Mouse (Mus musculus): ENCODE results near the gene Ttbk1. TPM values are rescaled to one million over a fixed set of nuclear protein-coding genes. Genes with fewer than 3 reads are reported as not detected.

The Ttbk1 gene
- total RNA-seq, 2 experiments from 2014 or later = not detected

- no peak for ATAC-seq (ENCODE audit: poor library complexity, severe bottlenecking)
Observed at GRCm38 (mm10) chr17:46426496-46426895, 61.0 kb downstream of the Ttbk1 start.

GRCm38 (mm10) chr17:46419717-46420116, 67.8 kb downstream of the Ttbk1 start:
- no peak for ATAC-seq (ENCODE audit: poor library complexity, severe bottlenecking)

GRCm38 (mm10) chr17:46418628-46419027, 68.8 kb downstream of the Ttbk1 start:
- ATAC-seq (ENCODE audit: poor library complexity, severe bottlenecking) = no peak

- ATAC-seq (ENCODE audit: poor library complexity, severe bottlenecking) = no peak
Observed at GRCm38 (mm10) chr17:46408478-46408877, 79.0 kb downstream of the Ttbk1 start.

- no peak for ATAC-seq (ENCODE audit: poor library complexity, severe bottlenecking)
Observed at GRCm38 (mm10) chr17:46394631-46395030, 92.8 kb downstream of the Ttbk1 start.

- no peak for ATAC-seq (ENCODE audit: poor library complexity, severe bottlenecking)
Observed at GRCm38 (mm10) chr17:46393012-46393411, 94.5 kb downstream of the Ttbk1 start.

Other genes starting within 250 kb of the Ttbk1 start
- 22.5 and 27.8 TPM in 2 replicates for gene Polr1c, start 239.6 kb downstream of the Ttbk1 start, total RNA-seq (2015)
- 21.4 and 22.4 TPM in 2 replicates for gene Polr1c, start 239.6 kb downstream of the Ttbk1 start, total RNA-seq (2017)
- 53.9 and 55.1 TPM in 2 replicates for gene Yipf3, start 239.6 kb downstream of the Ttbk1 start, total RNA-seq (2015)
- gene Yipf3, start 239.6 kb downstream of the Ttbk1 start, total RNA-seq (2017) = 30.1 and 35.8 TPM in 2 replicates
- 0.34 and 1.2 TPM in 2 replicates for gene Lrrc73, start 234.1 kb downstream of the Ttbk1 start, total RNA-seq (2015)
- gene Lrrc73, start 234.1 kb downstream of the Ttbk1 start, total RNA-seq (2017) = 0.33 TPM in 1 of 2 replicates, not detected in the other
- 5.4 and 9.9 TPM in 2 replicates for gene Tjap1, start 204.6 kb downstream of the Ttbk1 start, total RNA-seq (2015)
- 9.8 and 15.7 TPM in 2 replicates for gene Tjap1, start 204.6 kb downstream of the Ttbk1 start, total RNA-seq (2017)
- gene Dlk2, start 190.3 kb downstream of the Ttbk1 start, total RNA-seq (2015) = not detected in 2 replicates
- not detected in 2 replicates for gene Dlk2, start 190.3 kb downstream of the Ttbk1 start, total RNA-seq (2017)
- 0.87 and 1.8 TPM in 2 replicates for gene Abcc10, start 159.3 kb downstream of the Ttbk1 start, total RNA-seq (2015)
- 2.2 and 5.4 TPM in 2 replicates for gene Abcc10, start 159.3 kb downstream of the Ttbk1 start, total RNA-seq (2017)
- 3.9 and 10.4 TPM in 2 replicates for gene Zfp318, start 103.9 kb downstream of the Ttbk1 start, total RNA-seq (2015)
- 5.2 and 8.3 TPM in 2 replicates for gene Zfp318, start 103.9 kb downstream of the Ttbk1 start, total RNA-seq (2017)
- not detected in 2 replicates for gene Crip3, start 58.7 kb downstream of the Ttbk1 start, total RNA-seq (2015)
- gene Crip3, start 58.7 kb downstream of the Ttbk1 start, total RNA-seq (2017) = not detected in 2 replicates
- gene Slc22a7, start 49.2 kb downstream of the Ttbk1 start, total RNA-seq (2015) = not detected in 2 replicates
- not detected in 2 replicates for gene Slc22a7, start 49.2 kb downstream of the Ttbk1 start, total RNA-seq (2017)
- gene Dnph1, start 9.0 kb upstream of the Ttbk1 start, total RNA-seq (2015) = 10.1 and 10.4 TPM in 2 replicates
- 4.3 and 5.9 TPM in 2 replicates for gene Dnph1, start 9.0 kb upstream of the Ttbk1 start, total RNA-seq (2017)
- 2.7 and 4.3 TPM in 2 replicates for gene Cul9, start 58.7 kb upstream of the Ttbk1 start, total RNA-seq (2015)
- gene Cul9, start 58.7 kb upstream of the Ttbk1 start, total RNA-seq (2017) = 1.7 and 4.4 TPM in 2 replicates
- gene Srf, start 68.5 kb upstream of the Ttbk1 start, total RNA-seq (2015) = 28.5 and 34.0 TPM in 2 replicates
- 23.7 and 36.3 TPM in 2 replicates for gene Srf, start 68.5 kb upstream of the Ttbk1 start, total RNA-seq (2017)
- gene Ptk7, start 141.8 kb upstream of the Ttbk1 start, total RNA-seq (2015) = not detected in 2 replicates
- gene Ptk7, start 141.8 kb upstream of the Ttbk1 start, total RNA-seq (2017) = 0.07 and 0.16 TPM in 2 replicates
- 3.5 and 4.9 TPM in 2 replicates for gene Klc4, start 158.3 kb upstream of the Ttbk1 start, total RNA-seq (2015)
- gene Klc4, start 158.3 kb upstream of the Ttbk1 start, total RNA-seq (2017) = 13.1 and 15.0 TPM in 2 replicates
- gene Mrpl2, start 158.6 kb upstream of the Ttbk1 start, total RNA-seq (2015) = 46.2 and 67.5 TPM in 2 replicates
- 42.7 and 53.9 TPM in 2 replicates for gene Mrpl2, start 158.6 kb upstream of the Ttbk1 start, total RNA-seq (2017)
- gene Cul7, start 162.7 kb upstream of the Ttbk1 start, total RNA-seq (2015) = 1.7 and 1.9 TPM in 2 replicates
- 1.9 and 2.4 TPM in 2 replicates for gene Cul7, start 162.7 kb upstream of the Ttbk1 start, total RNA-seq (2017)
- gene Rrp36, start 186.7 kb upstream of the Ttbk1 start, total RNA-seq (2015) = 9.6 and 10.6 TPM in 2 replicates
- gene Rrp36, start 186.7 kb upstream of the Ttbk1 start, total RNA-seq (2017) = 62.2 and 75.0 TPM in 2 replicates
- gene Mea1, start 191.1 kb upstream of the Ttbk1 start, total RNA-seq (2015) = 43.5 and 57.6 TPM in 2 replicates
- gene Mea1, start 191.1 kb upstream of the Ttbk1 start, total RNA-seq (2017) = 68.3 and 81.4 TPM in 2 replicates
- 27.0 and 32.0 TPM in 2 replicates for gene Klhdc3, start 193.2 kb upstream of the Ttbk1 start, total RNA-seq (2015)
- 14.7 and 16.6 TPM in 2 replicates for gene Klhdc3, start 193.2 kb upstream of the Ttbk1 start, total RNA-seq (2017)
- gene Ppp2r5d, start 217.4 kb upstream of the Ttbk1 start, total RNA-seq (2015) = 22.8 and 24.4 TPM in 2 replicates
- 48.9 and 49.7 TPM in 2 replicates for gene Ppp2r5d, start 217.4 kb upstream of the Ttbk1 start, total RNA-seq (2017)
- 7.6 and 8.1 TPM in 2 replicates for gene Pex6, start 223.8 kb upstream of the Ttbk1 start, total RNA-seq (2015)
- gene Pex6, start 223.8 kb upstream of the Ttbk1 start, total RNA-seq (2017) = 8.1 and 9.7 TPM in 2 replicates
- 0.80 and 1.9 TPM in 2 replicates for gene Gnmt, start 241.5 kb upstream of the Ttbk1 start, total RNA-seq (2015)
- gene Gnmt, start 241.5 kb upstream of the Ttbk1 start, total RNA-seq (2017) = 0.89 and 1.1 TPM in 2 replicates

All from megakaryocyte, adult 5-6 weeks (primary cell).